19 mouse cellular contexts compared by ENCODE assay signal in genomic region chr7:115252370-115252750, GRCm38 (mm10).
A peak's percentile ranks its signal among the peaks of the same experiment; 100 is the strongest.
DNase-seq lines count a peak whose midpoint lies in the region; ATAC-seq lines count a peak whose summit lies in the region.
"Had no signal": no experiment of that assay in that cellular context is flagged by ENCODE, and none has a peak within 500 bp of the region (broad histone marks: within the 10 kb centered on the region; RNA-seq: fewer than 3 reads in every experiment).

No protein-coding gene starts in this region.

- H3K4me1 ChIP-seq in kidney, embryonic 15.5 days = no peaks in the 10 kb centered on the region
- H3K4me1 ChIP-seq in embryonic facial prominence, embryonic 12.5 days = peaks cover 13% of the 10 kb centered on the region
- peaks cover 20% of the 10 kb centered on the region for H3K4me1 ChIP-seq in limb, embryonic 13.5 days
- H3K4me1 ChIP-seq: forebrain, embryonic 12.5 days; hindbrain, embryonic 15.5 days had no signal

- H3K27ac ChIP-seq in kidney, embryonic 15.5 days = peak overlapping the region; percentile 11; the same call in 1 of the 2 replicates
- peak overlapping the region; percentile 30; the same call in 1 of the 2 replicates for H3K27ac ChIP-seq in embryonic facial prominence, embryonic 12.5 days
- H3K27ac ChIP-seq in limb, embryonic 13.5 days = peak overlapping the region; percentile 22; the same call in 1 of the 2 replicates
- H3K27ac ChIP-seq: forebrain, embryonic 12.5 days; heart, embryonic 13.5 days; hindbrain, embryonic 15.5 days had no signal

- no peaks in the 10 kb centered on the region for H3K9me3 ChIP-seq in kidney, embryonic 15.5 days (replicated peaks)
- H3K9me3 ChIP-seq in embryonic facial prominence, embryonic 12.5 days = no peaks in the 10 kb centered on the region
- no peaks in the 10 kb centered on the region for H3K9me3 ChIP-seq in limb, embryonic 13.5 days
- H3K9me3 ChIP-seq: forebrain, embryonic 12.5 days; heart, embryonic 13.5 days; hindbrain, embryonic 15.5 days had no signal

- H3K4me2 ChIP-seq in kidney, embryonic 15.5 days = no peak overlapping the region
- H3K4me2 ChIP-seq in embryonic facial prominence, embryonic 12.5 days (replicated peaks) = no peak overlapping the region
- H3K4me2 ChIP-seq in limb, embryonic 13.5 days (replicated peaks) = no peak overlapping the region
- H3K4me2 ChIP-seq: forebrain, embryonic 12.5 days; heart, embryonic 13.5 days; hindbrain, embryonic 15.5 days had no signal

- DNase-seq in kidney, postnatal 36 days = no peak
- peak; percentile 32 for DNase-seq in forelimb bud, embryonic 11.5 days (ENCODE audit: low read depth, low spot score)
- DNase-seq in c-Kit-positive CD71-positive TER-119-positive erythroid progenitor cells, embryonic 14.5 days (ENCODE audit: low spot score) = no peak
- DNase-seq: adrenal gland, postnatal 14 days; cerebellum, adult 18-20 months; cerebellum, adult 9-11 months; cerebellum, postnatal 36 days; gastrocnemius, postnatal 14 days; heart, postnatal 36 days had no signal

- 0 out of 2 replicates have a peak, but pooled peaks have one; percentile 74 for ATAC-seq in kidney, embryonic 15.5 days (replicated peaks; ENCODE audit: low FRiP score)
- no peak for ATAC-seq in embryonic facial prominence, embryonic 12.5 days (ENCODE audit: insufficient number of reproducible peaks, insufficient read depth, low FRiP score, low TSS enrichment)
- ATAC-seq in limb, embryonic 13.5 days (ENCODE audit: low FRiP score, low read depth) = peak; percentile 77
- no peak for ATAC-seq in monocyte, adult 5-6 weeks (replicated peaks; ENCODE audit: insufficient number of reproducible peaks, low FRiP score, low TSS enrichment, poor library complexity, severe bottlenecking)
- ATAC-seq: activated CD4-positive, CD25-positive, alpha-beta regulatory T cell, adult 4 months; forebrain, embryonic 16.5 days; Patski had no signal

- no peak overlapping the region for H3K4me3 ChIP-seq in kidney, embryonic 15.5 days (replicated peaks)
- no peak overlapping the region for H3K4me3 ChIP-seq in embryonic facial prominence, embryonic 12.5 days
- H3K4me3 ChIP-seq in limb, embryonic 13.5 days = no peak overlapping the region
- H3K4me3 ChIP-seq: forebrain, embryonic 12.5 days; heart, embryonic 13.5 days; hindbrain, embryonic 15.5 days had no signal

- no peaks in the 10 kb centered on the region for H3K27me3 ChIP-seq in kidney, embryonic 15.5 days
- H3K27me3 ChIP-seq in embryonic facial prominence, embryonic 12.5 days = no peaks in the 10 kb centered on the region
- no peaks in the 10 kb centered on the region for H3K27me3 ChIP-seq in limb, embryonic 13.5 days
- H3K27me3 ChIP-seq: forebrain, embryonic 12.5 days; heart, embryonic 13.5 days; hindbrain, embryonic 15.5 days; Patski had no signal

- no peaks in the 10 kb centered on the region for H3K36me3 ChIP-seq in kidney, embryonic 15.5 days
- no peaks in the 10 kb centered on the region for H3K36me3 ChIP-seq in embryonic facial prominence, embryonic 12.5 days
- no peaks in the 10 kb centered on the region for H3K36me3 ChIP-seq in limb, embryonic 13.5 days
- H3K36me3 ChIP-seq: forebrain, embryonic 12.5 days; heart, embryonic 13.5 days; hindbrain, embryonic 15.5 days had no signal

- WGBS in kidney, embryonic 15.5 days = 23% methylated on average over 2 of the region's 2 CpGs
- WGBS in embryonic facial prominence, embryonic 12.5 days = 26% methylated on average over 2 of the region's 2 CpGs
- WGBS in limb, embryonic 13.5 days = 30% methylated on average over 2 of the region's 2 CpGs

- H3K9ac ChIP-seq in kidney, embryonic 15.5 days = no peak overlapping the region
- no peak overlapping the region for H3K9ac ChIP-seq in embryonic facial prominence, embryonic 12.5 days
- H3K9ac ChIP-seq in limb, embryonic 13.5 days = no peak overlapping the region
- H3K9ac ChIP-seq: forebrain, embryonic 12.5 days; heart, embryonic 13.5 days; hindbrain, embryonic 15.5 days had no signal

Comparison
In these comparisons a context has a peak if more than half of its experiments do, and no peak if none do; other contexts are left out.
1. ATAC-seq: peak in kidney, embryonic 15.5 days (single experiment) and limb, embryonic 13.5 days (single experiment); none in embryonic facial prominence, embryonic 12.5 days (single experiment) and monocyte, adult 5-6 weeks (single experiment).
2. Peak in every context shown above with its lines, with median percentiles within 50 percentile points of each other: H3K27ac ChIP-seq.